Mouse (Mus musculus) cortical plate, adult 2 months (tissue): Measurements from ENCODE around the gene Slfn9. TPM values are rescaled to one million over a fixed set of nuclear protein-coding genes. Genes with fewer than 3 reads are reported as not detected.
"Not testable (repeated sequence)": the region's sequence is repeated elsewhere in the genome, so short reads cannot be mapped to it uniquely, and the experiment has no call there.

Experiments used
- H3K27ac ChIP-seq: fragments of 200-500 bp; 2 replicates; pipeline ENCODE4 v1.5.1; 2012; ENCODE audit warnings: low read length, control low read depth, inconsistent platforms; ENCODE audit not compliant: insufficient read depth
- H3K4me1 ChIP-seq: fragments of 200-500 bp; 2 replicates; pipeline ENCODE4 v1.6.1; 2011; ENCODE audit warnings: low read length; ENCODE audit not compliant: control insufficient read depth, insufficient read depth
- H3K4me3 ChIP-seq: fragments of 200-500 bp; 2 replicates; pipeline ENCODE4 v1.5.1; 2011; ENCODE audit warnings: mild to moderate bottlenecking, low read length, control low read depth; ENCODE audit not compliant: insufficient read depth
- CTCF ChIP-seq: fragments of 200-500 bp; IDR thresholded peaks from 2 replicates; pipeline ENCODE4 v1.5.1; 2011; ENCODE audit warnings: mild to moderate bottlenecking, control low read depth, low read length; ENCODE audit not compliant: insufficient read depth; ENCODE audit errors: extremely low read depth
- POLR2A ChIP-seq: fragments of 200-500 bp; IDR thresholded peaks from 2 replicates; pipeline ENCODE4 v1.6.1; 2011; ENCODE audit warnings: mild to moderate bottlenecking, low read length, control low read depth; ENCODE audit not compliant: insufficient read depth; ENCODE audit errors: extremely low read depth
- polyA plus RNA-seq: library from polyadenylated mRNA; depleted of rRNA; stranded (reverse); fragments of >200 nt; gene quantifications from 2 replicates; pipeline ENCODE4 v1.2.3, GENCODE M21; 2012; rRNA removed

Slfn9 gene
- polyA plus RNA-seq: 0.17 and 0.25 TPM in 2 replicates

DNA sequence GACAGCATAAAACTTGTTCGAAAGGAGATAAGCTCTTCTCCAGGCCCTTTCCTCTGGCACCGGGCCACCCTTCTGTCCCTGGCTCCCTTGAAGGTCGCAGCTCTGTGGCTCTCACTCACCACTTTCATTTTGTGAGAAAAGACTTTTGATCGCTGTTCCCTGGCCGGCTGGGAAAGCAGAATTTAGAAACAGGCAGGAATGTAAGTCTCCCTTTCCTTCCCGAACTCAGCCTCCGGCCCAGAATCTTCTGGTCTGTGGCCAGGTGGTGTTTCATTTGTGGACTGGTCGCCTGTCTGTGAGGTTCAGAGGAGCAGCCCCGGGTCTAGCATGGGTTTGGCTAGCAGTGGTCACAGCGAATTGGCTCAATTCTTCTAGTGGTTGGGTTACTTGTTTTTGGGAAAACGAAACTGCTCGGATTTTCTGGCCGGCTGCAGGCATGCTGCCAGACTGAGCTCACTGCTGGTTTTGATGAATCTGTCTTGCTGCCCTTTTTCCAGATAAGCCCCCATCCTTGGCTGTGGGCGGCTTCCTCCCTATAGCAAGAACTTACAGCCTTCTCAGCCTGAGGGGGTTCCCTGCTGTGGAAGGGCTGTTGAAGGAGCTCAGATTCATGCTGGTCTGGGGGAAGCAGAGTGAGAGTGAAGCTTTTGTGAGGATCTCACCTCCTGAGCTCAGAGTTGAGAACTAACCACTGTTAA, at the start of gene Slfn9:
Slfn9 (minus strand) TSS at position 362 of the 698 bp plus-strand sequence.
- H3K4me3 ChIP-seq: peak within 1 kb of the TSS; percentile 51
- no peaks in the 10 kb centered on the region for H3K4me1 ChIP-seq
- TF ChIP-seq CTCF (no peak), POLR2A (no peak)
- H3K27ac ChIP-seq: no peak within 1 kb of the TSS

DNA sequence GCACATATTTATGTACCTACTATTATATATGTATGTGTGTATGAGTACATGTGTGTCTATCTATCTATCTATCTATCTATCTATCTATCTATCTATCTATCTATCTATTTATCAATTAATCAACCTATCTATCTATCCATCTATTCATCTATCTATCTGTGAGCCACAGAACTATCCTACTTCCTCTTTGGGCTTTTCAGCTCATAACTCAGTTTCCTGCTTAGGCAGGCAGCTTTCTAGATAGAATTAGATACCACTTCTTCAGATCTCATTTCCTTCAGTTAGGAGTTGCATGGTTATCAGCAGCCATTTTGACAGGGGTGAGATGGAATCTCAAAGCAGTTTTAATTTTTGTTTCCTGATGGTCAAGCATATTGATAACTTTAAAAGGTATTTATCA, 49.4 kb upstream of the Slfn9 start:
- Histone ChIP-seq H3K4me1 (no peaks in the 10 kb centered on the region), H3K27ac (no peak overlapping the region), H3K4me3 (no peak overlapping the region)
- TF ChIP-seq POLR2A (no peak), CTCF (no peak)

DNA sequence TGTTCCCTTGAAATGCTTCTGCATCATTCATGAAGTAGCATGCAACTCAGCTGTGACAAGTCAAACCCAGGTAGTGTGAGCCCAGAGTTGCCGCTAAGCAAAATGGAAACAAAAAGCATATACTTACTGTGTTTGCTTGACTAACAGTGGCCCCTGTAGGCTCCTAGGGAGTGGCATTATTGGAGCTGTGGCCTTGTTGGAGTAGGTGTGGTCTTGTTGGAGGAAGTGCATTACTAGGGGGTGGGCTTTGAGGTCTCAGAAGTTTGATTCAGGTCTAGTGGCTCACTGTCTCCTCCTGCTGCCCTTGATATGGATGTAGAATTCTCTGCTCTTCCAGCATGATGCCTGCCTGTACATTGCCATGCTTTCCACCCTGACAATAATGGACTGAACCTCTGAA, 48.7 kb upstream of the Slfn9 start:
- Histone ChIP-seq H3K4me1 (no peaks in the 10 kb centered on the region), H3K4me3 (no peak overlapping the region), H3K27ac (no peak overlapping the region)
- TF ChIP-seq CTCF: no peak
- TF ChIP-seq POLR2A: no peak

DNA sequence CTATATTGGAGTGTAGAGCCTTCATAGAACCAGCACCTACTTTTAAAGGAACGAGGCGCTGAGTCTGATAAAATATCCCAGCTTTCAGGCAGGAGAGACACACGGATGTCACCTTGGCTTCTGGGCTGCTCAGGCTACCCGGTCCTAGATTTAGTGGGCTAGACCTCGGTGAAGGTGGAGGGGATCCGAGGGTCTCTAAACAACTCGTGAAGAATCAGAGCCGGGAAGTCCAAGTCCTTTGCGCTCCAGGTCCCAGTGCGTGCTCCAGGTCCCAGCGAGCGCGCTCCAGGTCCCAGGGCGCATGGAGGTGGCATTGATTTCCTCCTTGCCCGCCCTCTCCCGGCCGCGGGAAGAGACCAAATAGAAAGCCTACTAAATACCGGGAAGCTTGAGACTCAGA, 48.2 kb upstream of the Slfn9 start:
- Histone ChIP-seq H3K4me3 (no peak overlapping the region), H3K4me1 (no peaks in the 10 kb centered on the region), H3K27ac (no peak overlapping the region)
- TF ChIP-seq CTCF: no peak
- no peak for TF ChIP-seq POLR2A

DNA sequence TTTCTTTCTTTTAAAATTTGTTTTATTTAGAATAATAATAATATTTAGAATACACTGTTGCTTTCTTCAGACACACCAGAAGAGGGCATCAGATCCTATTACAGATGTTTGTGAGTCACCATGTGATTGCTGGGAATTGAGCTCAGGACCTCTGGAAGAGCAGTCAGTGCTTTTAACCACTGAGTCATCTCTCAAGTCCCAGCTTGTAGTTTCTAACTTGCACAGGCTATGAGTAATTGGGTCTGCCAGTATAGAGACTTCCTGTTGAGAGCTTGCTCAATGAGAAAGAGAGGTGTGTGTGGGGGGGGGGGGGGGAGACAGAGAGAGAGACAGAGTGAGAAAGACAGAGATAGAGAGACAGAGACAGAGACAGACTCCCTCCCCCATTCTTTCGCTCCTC, 47.5 kb upstream of the Slfn9 start:
- Histone ChIP-seq H3K4me3 (no peak overlapping the region), H3K27ac (no peak overlapping the region), H3K4me1 (no peaks in the 10 kb centered on the region)
- no peak for TF ChIP-seq CTCF
- no peak for TF ChIP-seq POLR2A

DNA sequence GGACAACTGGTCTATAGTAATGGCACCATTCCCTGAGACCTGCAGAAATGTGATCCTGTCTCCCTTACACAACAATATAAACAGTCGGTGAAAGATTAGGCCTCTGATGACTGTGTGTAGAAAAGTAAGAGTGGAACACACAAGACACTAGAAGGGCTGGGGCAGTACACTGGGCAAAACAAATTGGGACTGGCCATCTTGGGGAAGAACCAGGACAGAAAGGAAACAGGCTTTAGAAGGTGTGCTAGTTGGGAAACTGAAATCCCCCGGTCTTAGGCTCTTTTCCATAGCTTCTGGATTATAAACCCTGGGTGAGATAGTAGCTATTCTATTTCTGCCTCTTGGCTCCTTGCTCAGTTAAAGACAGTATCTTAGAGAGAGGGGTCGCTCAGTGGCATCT, 47.1 kb upstream of the Slfn9 start:
- not testable (repeated sequence) for H3K4me3 ChIP-seq, H3K4me1 ChIP-seq, H3K27ac ChIP-seq

DNA sequence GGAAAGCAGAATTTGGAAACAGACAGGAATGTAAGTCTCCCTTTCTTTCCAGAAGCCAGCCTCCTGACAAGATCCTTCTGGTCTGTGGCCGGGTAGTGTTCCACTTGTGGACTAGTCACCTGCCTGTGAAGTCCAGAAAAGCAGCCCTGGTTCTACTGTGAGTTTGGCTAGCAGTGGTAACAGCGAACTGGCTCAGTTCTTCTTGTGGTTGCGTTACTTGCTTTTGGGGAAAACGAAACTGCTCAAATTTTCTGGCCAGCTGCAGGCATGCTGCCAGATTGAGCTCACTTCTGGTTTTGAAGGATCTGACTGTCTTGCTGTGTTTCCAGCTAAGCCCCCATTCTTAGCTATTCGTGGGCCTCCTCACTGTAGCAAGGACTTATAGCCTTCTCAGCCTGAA, 29.0 kb upstream of the Slfn9 start, which contains the start of gene Slfn8:
Slfn8 (minus strand) TSS at position 190 of the 400 bp plus-strand sequence.
- TF ChIP-seq CTCF: no peak
- no peak for TF ChIP-seq POLR2A
- H3K4me1 ChIP-seq: no peaks in the 10 kb centered on the region
- no peak within 1 kb of the TSS for H3K27ac ChIP-seq
- no peak within 1 kb of the TSS for H3K4me3 ChIP-seq

DNA sequence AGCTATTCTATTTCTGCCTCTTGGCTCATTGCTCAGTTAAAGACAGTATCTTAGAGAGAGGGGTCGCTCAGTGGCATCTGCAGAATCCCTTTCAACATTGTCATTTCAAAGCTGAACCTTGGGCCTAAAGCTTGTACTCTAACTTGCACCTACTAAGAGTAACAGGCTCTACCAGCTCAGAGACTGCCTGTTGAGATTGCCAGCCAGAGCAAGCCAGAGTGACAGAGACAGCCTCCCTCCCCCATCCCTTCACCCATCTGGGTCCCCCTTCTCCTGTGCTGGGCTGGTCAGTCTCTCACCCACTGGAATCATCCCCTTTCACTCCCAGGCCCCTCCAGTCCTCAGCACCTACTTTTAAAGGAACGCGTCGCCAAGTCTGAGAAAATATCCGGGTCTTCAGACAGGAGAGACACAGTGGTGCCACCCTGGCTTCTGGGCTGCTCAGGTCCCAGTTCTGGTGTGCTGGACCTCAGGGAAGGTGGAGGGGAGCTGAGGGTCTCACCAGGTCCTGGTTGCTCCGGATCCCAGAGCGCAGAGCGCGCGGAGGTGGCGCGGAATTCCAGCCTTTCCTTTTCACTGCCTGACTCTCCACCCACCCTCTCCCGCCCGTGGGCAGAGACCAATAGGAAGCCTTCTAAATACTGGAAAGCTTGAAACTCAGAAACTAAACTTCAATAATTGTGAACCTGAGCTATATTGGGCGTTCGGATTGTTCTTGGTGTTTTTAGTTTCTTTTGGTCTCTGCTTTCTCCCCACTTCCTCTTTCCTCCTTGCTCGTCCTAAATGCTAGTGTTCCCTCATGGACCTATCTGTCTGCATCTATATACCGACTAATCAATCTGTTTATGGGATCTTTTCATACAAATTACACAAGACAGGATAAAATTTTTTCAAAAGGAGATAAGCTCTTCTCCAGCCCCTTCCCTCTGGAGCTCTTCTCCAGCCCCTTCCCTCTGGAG, 28.2 kb upstream of the Slfn9 start:
- H3K4me1 ChIP-seq, H3K27ac ChIP-seq, H3K4me3 ChIP-seq: not testable (repeated sequence)

DNA sequence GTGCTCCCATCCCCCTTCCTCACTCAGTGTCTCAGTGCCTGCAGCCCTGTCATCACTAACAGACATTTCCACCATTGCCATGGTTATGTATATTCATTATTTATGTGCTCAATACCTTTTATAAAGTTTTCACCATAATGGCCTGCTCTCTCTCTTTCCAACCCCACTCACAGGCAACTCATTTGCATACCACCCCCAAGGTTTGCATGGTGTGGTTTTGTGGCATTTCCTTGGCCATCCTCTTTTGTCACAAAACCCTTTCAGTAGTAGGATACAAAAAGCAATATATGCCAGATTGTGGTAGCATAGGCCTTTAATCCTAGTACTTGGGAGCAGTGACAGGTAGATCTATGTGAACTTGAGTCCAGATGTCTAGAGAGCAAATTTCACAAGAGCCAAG, 24.5 kb upstream of the Slfn9 start:
- TF ChIP-seq POLR2A (no peak), CTCF (no peak)
- no peaks in the 10 kb centered on the region for H3K4me1 ChIP-seq

DNA sequence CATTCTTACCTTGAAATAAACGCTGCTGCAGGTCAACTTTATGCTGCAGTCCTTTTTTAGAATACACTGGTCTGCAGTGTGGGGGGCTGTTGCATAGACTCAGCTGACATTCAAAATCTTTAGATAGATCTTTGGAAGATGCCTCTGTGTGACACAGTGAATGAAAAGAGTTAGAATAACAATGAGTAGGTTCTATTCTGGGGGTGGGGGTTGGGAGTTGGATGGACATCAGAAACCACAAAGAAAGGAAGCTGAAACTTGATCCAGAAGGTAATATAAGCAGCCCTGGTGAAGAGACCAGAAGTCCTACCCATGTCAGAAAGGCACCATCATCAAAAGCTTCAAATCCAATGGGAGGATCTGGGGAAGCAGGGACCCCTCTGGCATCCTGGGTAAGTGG, 21.7 kb upstream of the Slfn9 start:
- no peaks in the 10 kb centered on the region for H3K4me1 ChIP-seq
- H3K27ac ChIP-seq: no peak overlapping the region
- no peak overlapping the region for H3K4me3 ChIP-seq
- TF ChIP-seq POLR2A (no peak), CTCF (no peak)

More for the DNA sequence above, 24.5 kb upstream of the Slfn9 start:
- H3K27ac ChIP-seq: no peak overlapping the region
- no peak overlapping the region for H3K4me3 ChIP-seq

DNA sequence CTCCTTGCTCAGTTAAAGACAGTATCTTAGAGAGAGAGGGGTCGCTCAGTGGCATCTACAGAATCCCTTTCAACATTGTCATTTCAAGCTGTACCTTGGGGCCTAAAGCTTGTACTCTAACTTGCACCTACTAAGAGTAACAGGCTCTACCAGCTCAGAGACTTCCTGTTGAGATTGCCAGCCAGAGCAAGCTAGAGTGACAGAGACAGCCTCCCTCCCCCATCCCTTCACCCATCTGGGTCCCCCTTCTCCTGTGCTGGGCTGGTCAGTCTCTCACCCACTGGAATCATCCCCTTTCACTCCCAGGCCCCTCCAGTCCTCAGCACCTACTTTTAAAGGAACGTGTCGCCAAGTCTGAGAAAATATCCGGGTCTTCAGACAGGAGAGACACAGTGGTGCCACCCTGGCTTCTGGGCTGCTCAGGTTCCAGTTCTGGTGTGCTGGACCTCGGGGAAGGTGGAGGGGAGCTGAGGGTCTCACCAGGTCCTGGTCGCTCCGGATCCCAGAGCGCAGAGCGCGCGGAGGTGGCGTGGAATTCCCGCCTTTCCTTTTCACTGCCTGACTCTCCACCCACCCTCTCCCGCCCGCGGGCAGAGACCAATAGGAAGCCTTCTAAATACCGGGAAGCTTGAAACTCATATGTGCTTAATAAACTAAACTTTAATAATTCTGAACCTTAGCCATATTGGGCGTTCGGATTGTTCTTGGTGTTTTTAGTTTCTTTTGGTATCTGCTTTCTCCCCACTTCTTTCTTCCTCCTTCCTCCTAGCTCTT, 831 bp downstream of the Slfn9 start:
- H3K4me1 ChIP-seq, H3K27ac ChIP-seq: not testable (repeated sequence)
- H3K4me3 ChIP-seq: peak overlapping the region; percentile 51
